Mouse (Mus musculus) cerebellum, postnatal 4 days (tissue): ENCODE results near the gene Nap1l1.

ENCODE experiments used
- DNase-seq, 2 experiments: peaks; one replicate each; pipeline ENCODE4 v3.0.0; 2022; ENCODE audit warnings: low spot score in 2 of 2, mixed read lengths in 1 of 2

Gene Nap1l1

DNA sequence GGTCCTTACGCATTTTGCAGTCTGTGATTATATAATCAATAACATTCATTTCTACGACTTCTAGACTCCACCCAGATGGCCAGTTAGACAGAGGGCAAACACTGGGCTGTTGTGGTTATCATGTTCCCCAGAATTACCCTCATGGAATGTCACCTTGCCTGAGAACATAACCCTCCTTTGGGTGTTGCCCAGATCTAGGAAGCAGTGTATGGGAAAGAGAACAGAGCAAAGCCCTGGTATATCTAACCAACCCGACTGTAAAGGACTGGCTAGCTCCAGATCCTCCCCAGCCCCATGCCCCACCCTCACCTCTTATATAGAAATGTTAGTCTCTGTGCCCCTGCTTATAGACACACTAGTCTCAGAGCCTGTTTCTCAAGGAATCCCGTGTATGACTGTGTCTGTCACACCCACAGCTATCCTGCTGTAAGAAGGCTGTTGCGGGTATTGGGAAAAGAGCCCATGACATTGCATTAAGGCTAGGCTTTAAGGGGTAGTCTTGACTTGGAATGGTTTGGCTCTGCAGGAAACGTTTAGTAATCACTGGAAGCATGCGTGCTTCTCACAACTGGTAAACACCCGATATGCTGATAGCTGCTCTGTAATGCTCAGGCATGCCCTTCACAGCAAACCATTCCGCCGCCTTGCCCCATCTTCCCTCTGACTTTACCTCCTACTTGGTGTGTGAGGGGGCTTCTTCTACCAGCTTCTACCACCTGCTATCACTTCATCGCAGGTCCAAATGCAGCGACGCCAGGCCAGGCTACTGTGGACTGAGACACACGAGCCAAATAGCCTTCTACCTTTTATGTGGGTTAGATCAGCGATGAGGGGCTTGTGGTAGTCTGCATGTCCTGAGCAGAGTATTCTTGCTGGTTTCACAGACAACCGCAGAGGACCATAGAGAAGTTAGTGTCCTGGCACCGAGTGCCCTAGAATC lies 42.3 kb downstream of the Nap1l1 start:
- no peak for DNase-seq

DNA sequence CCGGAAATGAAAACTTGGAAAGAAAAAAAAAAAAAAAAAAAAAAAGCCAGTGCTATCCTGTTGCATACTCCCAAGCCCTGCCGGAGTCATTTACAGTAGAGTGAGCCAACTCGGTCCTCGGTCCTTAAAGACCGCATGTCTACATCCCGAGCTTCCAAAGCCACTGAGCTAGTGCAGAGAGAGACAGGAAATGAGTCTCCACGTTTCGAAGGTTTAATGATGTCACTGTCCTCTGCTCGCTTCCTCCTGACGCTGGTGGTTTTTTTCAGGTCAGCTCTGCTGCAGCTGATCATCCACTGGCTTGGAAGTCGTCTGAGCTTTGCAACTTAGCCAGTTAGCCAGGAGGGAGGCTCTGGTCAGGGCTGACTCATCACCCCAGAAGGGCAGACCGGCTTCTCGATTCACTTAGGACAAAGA lies 43.2 kb downstream of the Nap1l1 start:
- DNase-seq, result no peak

DNA sequence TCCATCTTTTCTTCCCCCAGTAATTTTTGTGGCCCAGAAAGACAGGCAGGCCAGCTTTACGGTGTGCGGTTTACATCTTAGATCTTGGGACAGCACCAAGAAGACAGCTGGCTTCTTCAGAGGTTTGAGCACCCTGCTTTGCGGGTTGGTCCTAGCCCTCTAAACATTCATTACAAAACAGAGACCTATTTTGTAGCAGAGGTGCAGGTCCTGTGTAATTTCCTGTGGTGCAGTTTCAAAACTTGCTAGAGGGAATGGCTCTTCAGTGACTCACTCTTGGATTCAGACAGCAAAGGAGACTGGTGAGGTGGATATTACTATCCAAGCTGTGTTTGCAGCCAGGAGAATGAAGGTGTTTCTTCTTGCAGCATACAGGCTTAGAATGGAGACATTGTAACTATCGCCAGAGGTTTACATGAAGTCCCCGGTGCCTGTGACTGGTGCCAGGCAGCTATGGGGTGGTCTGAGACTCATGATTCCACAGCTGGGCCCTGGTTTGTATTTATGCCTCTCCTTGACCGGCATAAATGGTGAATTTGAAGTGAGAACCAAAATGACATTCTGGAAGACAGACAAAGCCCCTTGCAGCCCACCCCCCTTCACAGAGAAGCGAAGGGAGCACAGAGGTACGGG lies 43.9 kb downstream of the Nap1l1 start:
- DNase-seq, result no peak

DNA sequence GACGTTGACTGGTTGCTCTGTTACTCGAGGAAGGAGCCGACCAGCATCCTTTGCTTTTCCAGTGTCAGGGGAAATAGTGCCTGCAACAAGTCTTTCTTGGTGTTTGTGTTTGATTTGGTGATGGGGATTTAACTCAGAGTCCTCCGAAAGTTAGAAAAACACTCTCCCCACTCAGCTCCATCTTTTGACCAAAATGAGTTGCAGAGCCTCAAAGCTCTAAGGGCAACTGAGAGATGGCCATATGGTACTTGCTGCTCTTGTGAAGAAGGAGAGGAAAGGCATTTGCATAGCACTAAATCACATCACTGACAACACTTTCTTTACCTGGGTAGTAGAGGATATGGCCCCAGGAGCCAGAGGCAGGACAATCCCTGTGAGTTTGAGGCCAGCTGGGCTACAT lies 45.3 kb downstream of the Nap1l1 start:
- no peak for DNase-seq

DNA sequence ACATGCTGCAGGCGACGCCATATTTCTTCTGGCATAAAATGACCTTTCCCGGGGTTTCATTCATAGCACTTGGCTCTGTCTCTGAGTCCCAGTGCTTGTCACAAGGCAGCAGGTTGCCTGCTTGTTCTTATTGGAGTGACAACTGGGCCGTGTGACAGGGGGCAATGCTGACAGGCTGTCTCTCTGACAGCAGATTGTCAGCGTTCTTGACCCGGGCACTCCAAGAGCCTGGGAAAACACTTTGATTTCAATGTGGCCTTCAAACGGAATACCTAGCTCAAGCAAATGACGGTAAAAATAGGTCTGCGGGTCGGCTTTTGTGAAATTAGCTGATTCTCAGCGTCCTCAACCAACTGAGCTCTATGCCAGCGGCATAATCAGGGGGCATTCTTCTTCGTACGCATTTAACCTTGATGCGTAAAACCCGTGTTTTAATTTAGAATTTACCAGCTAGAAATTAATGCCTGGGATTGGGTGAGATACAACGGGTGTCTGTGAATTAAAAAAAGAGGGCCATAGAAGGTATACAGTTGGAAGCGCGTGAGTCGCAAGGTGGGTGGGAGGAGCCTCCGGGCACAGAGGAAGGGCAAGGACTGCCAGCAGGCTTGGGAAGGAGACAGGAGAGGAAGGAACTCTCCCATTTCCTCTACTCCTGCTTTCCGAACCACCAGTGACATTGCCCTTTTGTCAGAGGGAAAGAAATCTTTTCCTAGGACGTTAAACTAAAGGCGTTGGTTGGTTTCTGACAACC lies 46.8 kb downstream of the Nap1l1 start:
- peak in 1 of 2 experiments; percentile 34 for DNase-seq

DNA sequence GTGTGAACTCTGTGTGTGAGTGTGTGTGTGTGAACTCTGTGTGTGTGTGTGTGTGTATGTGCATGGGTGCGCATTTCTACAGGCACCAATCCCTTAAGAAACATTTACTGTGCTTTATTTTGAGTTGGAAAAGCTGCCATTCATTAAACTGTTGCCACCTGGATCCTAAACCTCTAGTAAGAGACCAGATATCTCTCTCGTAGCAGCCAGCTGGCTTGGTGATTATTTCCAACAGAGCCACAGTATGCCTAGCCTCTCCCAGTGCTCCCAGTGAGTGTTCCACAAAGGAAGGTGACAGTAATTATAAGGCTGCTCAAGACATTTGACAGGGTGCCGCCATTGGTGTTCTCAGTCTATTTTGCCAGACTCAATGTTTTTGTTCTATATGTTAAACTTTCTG lies 47.6 kb downstream of the Nap1l1 start:
- no peak for DNase-seq

DNA sequence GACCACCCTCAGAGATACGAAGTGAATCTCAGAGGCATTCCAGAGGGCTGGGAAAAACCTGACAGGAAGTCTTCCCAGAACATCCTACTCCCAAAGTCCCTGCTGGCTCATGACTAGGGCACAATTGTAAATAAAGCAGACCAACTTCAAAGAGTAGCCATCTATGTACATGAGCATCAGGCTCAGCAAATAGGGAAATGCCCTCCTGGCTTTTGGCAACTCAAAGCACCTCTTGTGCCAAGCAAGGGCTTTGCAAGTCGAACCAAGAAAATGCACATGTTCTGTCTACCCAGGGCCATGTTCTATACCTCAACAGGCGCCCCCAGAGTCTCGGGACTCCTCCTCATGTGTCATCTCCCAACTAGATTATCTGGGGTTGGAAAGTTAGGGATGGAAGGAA lies 48.6 kb downstream of the Nap1l1 start:
- DNase-seq, result no peak

DNA sequence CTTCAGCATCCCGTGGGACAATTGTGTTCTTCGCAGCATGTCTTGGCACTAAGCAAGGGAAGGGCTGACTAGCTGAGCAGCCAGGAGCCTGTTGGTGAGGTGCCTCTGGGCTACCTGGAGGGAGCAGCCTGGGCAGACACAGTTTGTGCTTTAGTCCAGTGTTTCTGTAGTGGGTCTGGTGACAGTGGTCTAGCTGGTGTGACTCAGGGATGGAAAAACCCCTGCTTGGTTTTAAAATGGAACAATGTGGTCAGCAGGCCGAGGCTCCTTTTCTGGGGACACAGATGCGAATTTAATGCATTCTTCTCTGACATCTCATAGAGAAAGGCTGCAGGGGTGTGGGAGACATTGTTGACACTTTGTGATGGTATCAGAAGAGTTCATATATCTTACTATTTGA lies 49.2 kb downstream of the Nap1l1 start:
- no peak for DNase-seq

DNA sequence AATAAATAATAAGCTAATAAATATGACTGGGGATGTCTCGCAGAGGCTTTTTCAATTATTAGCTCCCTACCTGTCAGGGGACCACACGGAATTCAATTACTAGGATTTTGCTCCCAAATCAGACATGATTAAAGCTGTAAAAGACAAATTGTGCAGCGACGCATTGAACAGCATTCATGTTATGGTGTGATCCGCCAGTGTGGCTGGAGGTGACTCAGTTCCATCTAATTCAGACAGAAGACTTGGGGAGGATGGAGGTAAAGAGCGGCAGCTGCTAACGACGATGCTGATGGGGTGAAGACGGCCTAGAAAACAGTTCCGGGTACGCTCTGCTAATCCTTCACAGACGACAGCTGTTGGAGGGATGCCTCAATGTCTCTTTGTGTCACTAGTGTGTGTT lies 50.9 kb downstream of the Nap1l1 start:
- DNase-seq, result no peak

DNA sequence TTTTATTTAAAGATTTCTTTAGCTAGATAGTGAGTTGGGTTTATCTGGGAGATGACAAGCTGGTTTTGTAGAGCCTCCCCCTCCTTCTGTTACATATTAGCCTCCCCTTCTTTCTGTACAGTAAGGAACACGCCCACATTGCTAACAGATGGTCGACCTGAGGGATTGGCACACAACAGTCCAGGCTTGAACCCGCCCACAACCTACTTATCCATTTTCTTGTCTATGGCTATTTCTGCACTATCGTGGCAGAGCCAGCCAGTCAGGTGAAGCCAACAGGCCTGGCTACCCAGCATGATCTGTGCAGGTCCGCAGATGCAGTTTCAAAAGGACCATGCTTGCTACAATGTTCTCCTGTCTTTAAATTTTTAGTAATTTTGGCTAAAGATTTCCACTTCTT lies 54.0 kb downstream of the Nap1l1 start:
- DNase-seq, result no peak

DNA sequence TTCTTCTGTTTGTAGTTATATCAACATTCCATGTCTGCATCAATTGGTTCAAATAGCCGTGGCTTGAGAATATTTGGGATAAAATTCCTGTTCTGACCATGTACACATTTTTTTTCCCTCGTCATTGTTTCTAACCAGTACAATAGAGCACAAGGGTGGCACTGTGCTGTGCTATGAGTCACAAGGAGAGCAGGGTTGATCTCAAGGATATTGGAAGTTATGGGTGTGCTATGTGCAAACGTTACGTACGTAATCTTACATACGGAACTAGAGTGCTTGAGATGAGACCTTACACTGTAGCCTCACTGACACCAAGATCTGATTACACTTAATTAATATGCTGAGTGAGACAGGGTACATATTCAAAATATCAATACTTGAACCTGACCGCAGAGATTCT lies 54.6 kb downstream of the Nap1l1 start:
- no peak for DNase-seq

DNA sequence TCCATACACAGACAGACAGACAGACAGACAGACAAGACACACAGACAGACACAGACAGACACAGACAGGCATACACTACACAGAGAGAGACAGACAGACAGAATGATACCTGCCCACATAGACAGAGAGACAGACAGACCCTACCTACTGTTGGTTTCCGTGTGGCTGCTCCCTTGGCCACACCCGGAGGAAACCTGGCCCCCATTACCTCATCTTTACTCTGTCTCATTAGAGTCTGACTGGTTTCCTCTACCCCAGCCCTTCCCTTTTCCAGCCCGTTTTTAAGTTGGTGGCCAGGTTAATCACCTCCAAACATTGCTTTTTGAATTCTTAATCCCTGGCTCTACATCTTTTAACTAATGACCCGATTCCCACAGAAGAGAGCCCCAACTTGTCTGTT lies 55.3 kb downstream of the Nap1l1 start:
- no peak for DNase-seq

DNA sequence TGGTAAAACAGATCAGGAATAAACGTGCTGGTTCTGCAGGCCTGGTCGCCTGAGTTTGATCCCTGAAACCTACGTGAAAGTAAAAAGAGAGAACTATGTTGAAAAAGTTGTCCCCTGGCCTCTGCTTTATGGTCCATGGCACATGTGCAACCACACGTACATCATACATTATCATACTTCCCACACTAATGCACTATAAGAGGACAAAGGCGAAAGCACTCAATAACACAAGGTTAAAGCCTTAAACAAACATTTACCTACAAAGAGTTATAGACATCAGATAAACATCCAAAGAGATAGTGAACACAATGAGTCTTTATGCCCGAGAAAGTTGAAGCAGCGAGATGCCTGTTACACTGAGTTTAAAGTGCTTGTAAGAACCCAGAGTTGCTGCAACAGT lies 57.4 kb downstream of the Nap1l1 start:
- DNase-seq, result no peak

DNA sequence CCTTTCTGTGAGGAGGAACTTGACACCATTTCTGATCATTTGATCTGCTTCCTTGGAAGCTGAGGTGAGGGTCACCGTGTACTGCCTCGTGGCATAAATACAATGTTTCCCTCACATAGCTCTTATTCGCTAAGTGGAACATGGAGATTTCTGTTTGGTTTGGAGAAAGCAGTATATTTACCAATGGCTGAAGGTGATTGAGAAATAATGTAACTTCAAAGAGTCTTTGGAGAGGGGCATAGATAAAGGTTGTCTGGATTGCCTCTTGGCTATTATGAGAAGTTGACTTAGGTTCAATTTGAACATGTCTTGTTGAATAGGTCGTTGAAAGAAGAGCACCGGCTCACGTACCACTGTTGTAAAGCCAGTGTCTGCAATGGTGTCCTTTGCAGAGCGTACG lies 61.7 kb downstream of the Nap1l1 start:
- DNase-seq, result no peak

DNA sequence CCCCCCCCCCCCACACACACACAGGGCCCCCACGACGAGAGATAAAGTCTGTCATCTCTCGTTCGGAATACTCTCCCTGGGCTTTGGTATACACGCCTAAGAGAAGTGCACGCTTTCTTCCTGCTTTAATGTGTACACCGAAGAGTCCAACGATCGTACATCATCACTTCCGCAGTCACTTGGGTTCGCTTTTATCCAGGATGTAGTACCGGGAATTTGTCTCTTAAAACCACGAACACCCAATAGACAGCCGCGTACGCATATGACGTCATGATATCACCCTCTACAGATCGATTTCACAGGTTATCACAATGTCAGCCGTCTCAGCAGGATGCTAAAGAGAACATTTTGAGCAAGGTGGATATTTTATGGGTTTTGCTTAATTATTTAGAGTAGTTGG lies 64.4 kb downstream of the Nap1l1 start:
- DNase-seq, result no peak

DNA sequence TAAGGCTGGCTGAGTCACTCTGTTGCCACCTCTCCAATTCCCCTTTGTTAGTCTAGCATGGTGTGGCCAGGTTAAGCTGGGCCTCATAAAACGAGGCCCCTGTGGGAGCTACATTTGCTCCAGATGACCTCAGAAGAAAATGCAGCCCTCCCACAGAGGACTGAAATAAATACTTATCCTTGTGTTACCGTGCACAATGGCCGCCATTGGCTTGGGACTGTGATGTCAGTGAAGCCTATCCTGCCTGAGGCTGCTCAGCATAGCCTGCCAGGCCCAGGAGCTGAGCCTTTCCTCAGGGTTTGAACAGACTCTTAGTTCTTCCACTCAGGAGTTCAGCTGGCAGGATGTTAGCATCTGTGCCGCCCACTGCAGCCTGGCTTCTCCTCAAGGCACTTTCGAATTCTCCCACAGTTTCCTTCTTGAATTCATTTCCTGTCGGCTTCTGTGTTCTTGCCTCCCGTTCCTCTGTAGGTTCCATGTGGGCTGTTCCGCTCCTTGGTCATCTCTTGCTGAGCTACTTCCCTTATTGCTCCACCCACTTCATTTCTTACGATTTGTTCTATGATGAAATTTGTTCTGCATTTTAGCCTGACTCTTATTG lies 66.8 kb downstream of the Nap1l1 start:
- DNase-seq, result no peak

DNA sequence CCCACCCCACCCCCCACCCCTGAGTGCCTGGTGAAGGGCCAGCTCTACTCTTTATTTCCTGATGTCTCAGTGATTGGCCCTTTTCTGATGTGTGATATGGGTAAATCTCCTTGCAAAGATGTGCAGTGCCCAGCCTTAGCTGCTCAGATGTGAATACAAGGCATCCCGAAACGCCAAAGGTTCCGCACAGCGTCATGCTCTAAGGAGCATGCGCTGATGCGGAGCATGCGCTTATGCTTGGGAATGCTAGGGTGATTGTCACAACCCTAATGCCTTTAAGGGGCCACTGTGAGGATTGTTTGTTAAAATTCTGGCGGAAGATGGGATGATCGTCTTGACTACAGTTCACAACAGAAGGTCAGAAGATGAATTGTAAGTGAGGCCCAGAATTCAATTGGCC lies 67.7 kb downstream of the Nap1l1 start:
- DNase-seq, result no peak

DNA sequence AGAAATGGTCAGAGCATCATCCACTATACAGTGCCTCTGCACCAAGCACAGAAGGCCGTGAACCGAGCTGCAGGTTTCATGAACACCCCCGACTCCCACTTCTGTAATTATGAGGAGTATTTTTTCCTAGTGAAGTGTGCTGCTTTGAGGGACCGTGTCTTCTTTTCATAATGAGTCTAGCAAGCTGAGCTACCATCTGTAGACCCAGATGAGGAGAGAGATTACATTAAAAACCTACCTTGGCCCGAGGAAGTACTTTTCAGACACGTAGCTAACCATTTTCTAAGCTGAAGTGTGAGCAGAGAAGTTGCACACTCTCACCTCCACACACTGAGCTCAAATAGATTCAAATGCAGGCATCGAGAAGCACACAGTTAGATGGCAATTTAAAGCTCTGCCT lies 70.1 kb downstream of the Nap1l1 start:
- no peak for DNase-seq

DNA sequence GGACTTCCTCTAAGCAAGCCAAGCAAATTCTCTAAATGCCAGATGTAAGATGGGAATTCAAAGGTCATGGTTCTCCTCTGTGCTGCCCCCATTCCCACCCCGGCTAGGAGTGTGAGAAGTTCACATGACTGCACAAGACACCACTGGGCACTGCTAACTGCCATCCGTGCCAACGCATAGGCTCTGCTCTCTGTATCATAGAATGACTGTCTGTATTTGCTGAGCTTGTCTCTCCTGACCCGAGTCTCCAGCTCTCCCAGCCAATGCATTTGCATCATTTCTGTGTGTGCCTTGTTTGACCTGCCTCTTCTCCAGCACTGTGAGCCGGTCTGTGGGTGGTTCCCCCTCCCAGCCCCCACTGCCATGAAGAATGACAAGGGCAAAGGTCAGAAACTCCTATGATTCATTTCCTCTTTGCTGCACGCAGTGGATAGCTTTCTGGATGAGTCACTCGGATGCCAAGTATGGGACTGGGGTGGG lies 70.8 kb downstream of the Nap1l1 start:
- DNase-seq, result no peak

DNA sequence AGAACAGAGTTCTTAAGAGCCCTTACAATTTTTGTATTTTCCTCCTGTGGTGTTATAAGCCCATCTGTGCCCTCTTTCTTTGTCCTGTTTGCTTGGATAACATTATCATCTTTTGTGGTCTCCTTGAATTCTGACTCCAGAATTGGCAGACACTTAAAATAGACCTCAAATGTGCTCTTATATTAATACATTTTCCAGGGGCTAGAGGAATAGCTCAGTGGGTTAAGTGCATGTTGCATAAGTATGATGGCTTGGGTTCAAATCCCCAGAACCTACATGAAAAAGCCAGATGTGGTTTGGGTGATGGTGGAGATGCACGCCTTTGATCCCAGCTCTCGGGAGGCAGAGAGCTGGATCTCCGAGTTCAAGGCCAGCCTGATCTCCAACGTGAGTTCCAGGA lies 71.3 kb downstream of the Nap1l1 start:
- no peak for DNase-seq

DNA sequence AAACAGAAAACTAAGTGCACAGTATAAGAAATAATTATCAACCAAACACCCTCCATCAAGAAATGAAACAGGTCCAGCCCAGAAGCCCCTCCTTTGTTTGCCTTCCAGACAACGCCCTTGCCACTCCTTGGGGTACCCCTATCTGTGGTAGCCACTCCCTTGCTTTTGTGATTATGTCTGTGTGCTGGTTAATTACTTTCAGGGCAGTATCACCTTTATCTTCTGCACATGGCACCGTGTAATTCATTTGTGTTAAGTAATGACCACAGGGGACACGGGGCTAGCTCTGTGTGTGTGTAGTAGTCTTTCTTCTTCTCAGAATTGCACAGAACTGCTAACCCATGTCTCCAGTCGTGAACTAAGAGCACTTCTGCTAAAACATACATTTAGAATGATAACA lies 72.6 kb downstream of the Nap1l1 start:
- DNase-seq, result no peak
